Mouse (Mus musculus): ENCODE data around the gene Hist1h3e. TPM values are rescaled to one million over a fixed set of nuclear protein-coding genes. Genes with fewer than 3 reads are reported as not detected.
"Not testable (repeated sequence)": the region's sequence is repeated elsewhere in the genome, so short reads cannot be mapped to it uniquely, and the experiment has no call there.

Gene Hist1h3e
- 2.7 and 4.4 TPM in 2 replicates for polyA plus RNA-seq (2015; fragmentation: Nextera tagmentation; extraction: Ambion mirVana)

DNA sequence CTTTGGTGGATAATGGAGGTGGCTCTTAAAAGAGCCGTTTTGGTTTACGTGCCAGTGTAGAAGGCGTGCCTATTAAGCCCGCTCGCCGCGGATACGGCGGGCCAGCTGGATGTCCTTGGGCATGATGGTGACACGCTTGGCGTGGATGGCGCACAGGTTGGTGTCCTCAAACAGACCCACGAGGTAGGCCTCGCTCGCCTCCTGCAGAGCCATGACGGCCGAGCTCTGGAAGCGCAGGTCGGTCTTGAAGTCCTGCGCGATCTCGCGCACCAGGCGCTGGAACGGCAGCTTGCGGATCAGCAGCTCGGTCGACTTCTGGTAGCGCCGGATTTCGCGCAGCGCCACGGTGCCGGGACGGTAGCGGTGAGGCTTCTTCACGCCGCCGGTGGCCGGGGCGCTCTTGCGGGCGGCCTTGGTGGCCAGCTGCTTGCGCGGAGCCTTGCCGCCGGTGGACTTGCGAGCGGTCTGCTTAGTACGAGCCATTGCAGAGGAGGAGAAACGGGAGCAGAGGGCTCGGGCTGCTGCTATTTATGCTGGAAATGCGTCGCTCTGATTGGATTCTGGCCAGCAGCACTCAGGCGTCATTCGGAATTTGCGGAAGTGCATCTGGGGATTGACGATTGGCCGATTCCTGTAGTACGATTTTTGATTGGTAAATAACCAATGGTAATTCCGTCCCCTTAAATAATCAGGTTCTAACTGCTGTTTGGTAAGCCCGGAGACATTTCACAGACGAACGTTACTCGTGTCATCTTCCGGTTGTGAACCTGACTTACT lies at the start of gene Hist1h3e:
Gene Hist1h3e (minus strand): TSS at position 487 of the 777 bp plus-strand sequence.
- Histone ChIP-seq H3K4me1 (replicated peaks) (peaks cover 40% of the 10 kb centered on the region), H3K4me3 (replicated peaks) (peak within 1 kb of the TSS; percentile 54), H3K27ac (replicated peaks) (peak within 1 kb of the TSS; percentile 98), H3K9ac (peak within 1 kb of the TSS; percentile 61), H3K4me2 (peak within 1 kb of the TSS; percentile 82)
- WGBS (ENCODE audit: insufficient replicate concordance) = under 1% methylated on average over 52 of the region's 67 CpGs
- H3K27me3 ChIP-seq; H3K36me3 ChIP-seq (replicated peaks); H3K9me3 ChIP-seq (replicated peaks): not testable (repeated sequence)
- peak; percentile 93 for ATAC-seq (ENCODE audit: insufficient read depth)

DNA sequence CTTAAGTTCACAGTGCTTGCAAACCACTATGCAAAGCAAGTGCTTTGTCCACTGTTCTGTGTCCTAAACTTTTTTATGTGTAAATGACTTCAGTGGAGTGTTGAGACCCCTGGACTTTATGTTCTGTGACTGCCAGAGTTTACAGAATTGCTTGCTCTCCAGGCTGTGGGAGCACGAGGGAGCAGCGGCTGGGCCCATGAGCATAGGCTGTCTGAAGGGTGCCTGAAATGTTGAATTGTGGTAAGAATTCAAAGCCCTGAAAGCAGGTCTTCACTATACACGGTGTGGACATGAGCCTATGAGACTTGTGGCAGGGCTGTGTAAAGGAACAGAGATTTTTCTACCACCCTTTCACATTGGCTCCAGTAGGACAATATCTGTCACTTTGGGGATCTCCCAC lies 49.5 kb upstream of the Hist1h3e start:
- Histone ChIP-seq H3K4me2 (no peak overlapping the region), H3K4me3 (replicated peaks) (no peak overlapping the region), H3K36me3 (replicated peaks) (peaks cover 11% of the 10 kb centered on the region), H3K9me3 (replicated peaks) (no peaks in the 10 kb centered on the region), H3K4me1 (replicated peaks) (peaks cover 24% of the 10 kb centered on the region), H3K27me3 (no peaks in the 10 kb centered on the region), H3K27ac (replicated peaks) (no peak overlapping the region), H3K9ac (no peak overlapping the region)
- 88% methylated on average over 3 of the region's 3 CpGs for WGBS (ENCODE audit: insufficient replicate concordance)
- no peak for ATAC-seq (ENCODE audit: insufficient read depth)

- peaks cover 11% of the 10 kb centered on the region for H3K36me3 ChIP-seq (replicated peaks)
- no peak overlapping the region for H3K4me2 ChIP-seq
- no peaks in the 10 kb centered on the region for H3K9me3 ChIP-seq (replicated peaks)
- no peak overlapping the region for H3K9ac ChIP-seq
- 44% methylated on average over 2 of the region's 2 CpGs for WGBS (ENCODE audit: insufficient replicate concordance)
- H3K27me3 ChIP-seq = no peaks in the 10 kb centered on the region
- peaks cover 25% of the 10 kb centered on the region for H3K4me1 ChIP-seq (replicated peaks)
- ATAC-seq (ENCODE audit: insufficient read depth) = no peak
- 0 out of 2 replicates have a peak overlapping the region, but pooled peaks have one; percentile 94 for H3K27ac ChIP-seq (replicated peaks)
- no peak overlapping the region for H3K4me3 ChIP-seq (replicated peaks)
These were observed 48.2 kb upstream of the Hist1h3e start for GRCm38 (mm10) chr13:23610393-23610792.

DNA sequence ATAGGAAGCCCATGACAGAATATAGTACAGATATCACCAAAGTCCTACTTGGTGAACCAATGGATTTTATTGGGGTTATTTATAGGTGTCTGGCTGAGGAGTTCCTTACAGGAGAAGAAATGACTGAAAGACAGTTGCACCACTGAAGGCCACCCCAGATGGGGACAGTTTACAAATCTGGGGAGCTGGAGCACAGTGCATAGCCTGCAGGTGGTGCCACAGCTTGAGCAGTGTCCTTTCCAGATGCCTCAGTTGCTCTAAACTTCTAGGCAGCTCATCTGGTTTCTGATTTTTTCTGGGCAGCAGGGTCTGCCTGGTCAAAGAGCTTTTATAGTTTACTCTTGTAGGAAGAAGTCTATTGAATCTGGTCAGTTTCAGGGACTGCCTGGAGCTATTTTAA lies 47.7 kb upstream of the Hist1h3e start:
- Histone ChIP-seq H3K27ac (replicated peaks) (peak overlapping the region; percentile 94), H3K27me3 (no peaks in the 10 kb centered on the region), H3K4me3 (replicated peaks) (no peak overlapping the region), H3K4me1 (replicated peaks) (peaks cover 30% of the 10 kb centered on the region), H3K4me2 (peak overlapping the region; percentile 59), H3K9me3 (replicated peaks) (no peaks in the 10 kb centered on the region), H3K36me3 (replicated peaks) (peaks cover 11% of the 10 kb centered on the region), H3K9ac (peak overlapping the region; percentile 60; the same call in 1 of the 2 replicates)
- ATAC-seq (ENCODE audit: insufficient read depth) = peak; percentile 37; the same call in 1 of the 2 replicates

GRCm38 (mm10) chr13:23609209-23609608 lies 47.0 kb upstream of the Hist1h3e start:
- H3K27me3 ChIP-seq = no peaks in the 10 kb centered on the region
- WGBS (ENCODE audit: insufficient replicate concordance) = 24% methylated on average over 4 of the region's 4 CpGs
- H3K9ac ChIP-seq = peak overlapping the region; percentile 60
- no peak overlapping the region; the same call in 1 of the 2 replicates for H3K4me3 ChIP-seq (replicated peaks)
- peak overlapping the region; percentile 59 for H3K4me2 ChIP-seq
- ATAC-seq (ENCODE audit: insufficient read depth) = peak; percentile 92
- H3K27ac ChIP-seq (replicated peaks) = peak overlapping the region; percentile 94
- peaks cover 33% of the 10 kb centered on the region for H3K4me1 ChIP-seq (replicated peaks)
- peaks cover 11% of the 10 kb centered on the region for H3K36me3 ChIP-seq (replicated peaks)
- no peaks in the 10 kb centered on the region for H3K9me3 ChIP-seq (replicated peaks)

GRCm38 (mm10) chr13:23605052-23605451 lies 42.9 kb upstream of the Hist1h3e start:
- H3K9me3 ChIP-seq (replicated peaks) = no peaks in the 10 kb centered on the region
- H3K4me2 ChIP-seq = no peak overlapping the region
- no peak overlapping the region; the same call in 1 of the 2 replicates for H3K27ac ChIP-seq (replicated peaks)
- H3K4me3 ChIP-seq (replicated peaks) = no peak overlapping the region
- no peak for ATAC-seq (ENCODE audit: insufficient read depth)
- 0 out of 2 replicates have a peak, but pooled peaks cover 3% of the 10 kb centered on the region for H3K36me3 ChIP-seq (replicated peaks)
- H3K9ac ChIP-seq = no peak overlapping the region
- peaks cover 34% of the 10 kb centered on the region for H3K4me1 ChIP-seq (replicated peaks)
- 79% methylated on average over 3 of the region's 3 CpGs for WGBS (ENCODE audit: insufficient replicate concordance)
- H3K27me3 ChIP-seq = no peaks in the 10 kb centered on the region

GRCm38 (mm10) chr13:23604452-23604851 lies 42.3 kb upstream of the Hist1h3e start:
- H3K9me3 ChIP-seq (replicated peaks) = no peaks in the 10 kb centered on the region
- H3K27ac ChIP-seq (replicated peaks) = no peak overlapping the region; the same call in 1 of the 2 replicates
- no peak overlapping the region for H3K9ac ChIP-seq
- H3K4me3 ChIP-seq (replicated peaks) = no peak overlapping the region
- 78% methylated on average over 3 of the region's 3 CpGs for WGBS (ENCODE audit: insufficient replicate concordance)
- H3K4me2 ChIP-seq = no peak overlapping the region
- 0 out of 2 replicates have a peak, but pooled peaks cover 3% of the 10 kb centered on the region for H3K36me3 ChIP-seq (replicated peaks)
- no peaks in the 10 kb centered on the region for H3K27me3 ChIP-seq
- no peak for ATAC-seq (ENCODE audit: insufficient read depth)
- peaks cover 28% of the 10 kb centered on the region for H3K4me1 ChIP-seq (replicated peaks)

DNA sequence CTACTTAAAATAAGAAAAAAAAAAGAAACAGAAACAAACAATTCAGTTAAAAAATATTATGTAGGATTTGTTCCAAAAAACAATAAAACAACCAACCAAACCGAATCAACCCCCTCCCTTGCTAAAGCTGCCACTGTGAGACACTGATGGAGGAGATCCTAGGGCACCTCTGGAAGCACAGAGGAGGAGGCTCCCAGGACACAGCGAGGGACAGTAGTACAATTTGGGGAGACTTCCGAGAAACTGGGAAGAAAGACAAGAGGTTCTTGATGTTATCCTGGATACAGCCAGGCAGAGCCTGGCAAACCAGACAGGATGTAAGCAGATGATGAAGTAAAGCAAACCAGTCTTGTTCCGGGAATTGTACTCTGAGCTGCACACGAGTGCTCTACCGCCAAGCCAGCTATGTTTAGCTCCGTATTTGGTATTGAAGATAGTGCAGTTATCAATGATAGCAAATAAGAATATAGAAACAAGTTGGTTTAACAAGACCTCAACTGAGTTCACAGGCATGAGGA lies 41.1 kb upstream of the Hist1h3e start:
- Histone ChIP-seq H3K27me3 (no peaks in the 10 kb centered on the region), H3K9me3 (replicated peaks) (no peaks in the 10 kb centered on the region), H3K4me2 (no peak overlapping the region), H3K27ac (replicated peaks) (peak overlapping the region; percentile 25; the same call in 1 of the 2 replicates), H3K4me1 (replicated peaks) (peaks cover 17% of the 10 kb centered on the region), H3K36me3 (replicated peaks) (0 out of 2 replicates have a peak, but pooled peaks cover 3% of the 10 kb centered on the region), H3K4me3 (replicated peaks) (no peak overlapping the region), H3K9ac (no peak overlapping the region)
- ATAC-seq (ENCODE audit: insufficient read depth) = no peak
- WGBS (ENCODE audit: insufficient replicate concordance) = 42% methylated on average over 7 of the region's 7 CpGs

DNA sequence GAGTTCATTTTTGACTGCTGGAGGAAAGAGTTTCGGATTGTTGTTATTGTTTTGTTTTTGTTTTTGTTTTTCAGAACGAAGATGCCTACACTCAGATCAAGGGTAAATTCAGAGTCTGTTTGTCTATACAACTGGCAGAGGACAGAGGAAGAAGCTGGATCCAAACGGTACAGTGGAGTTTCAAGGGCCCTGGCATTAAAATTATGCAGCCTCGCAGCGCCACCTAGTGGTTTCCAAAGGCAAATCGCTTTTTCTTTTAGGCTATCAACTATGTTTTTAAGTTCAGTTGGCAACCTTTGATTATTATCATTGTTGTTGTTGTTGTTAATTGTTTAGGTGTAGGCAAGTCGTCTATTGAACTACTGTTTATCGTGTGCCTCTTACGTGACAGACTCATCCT lies 35.8 kb upstream of the Hist1h3e start:
- Histone ChIP-seq H3K36me3 (replicated peaks) (0 out of 2 replicates have a peak, but pooled peaks cover 3% of the 10 kb centered on the region), H3K27ac (replicated peaks) (peak overlapping the region; percentile 88), H3K4me2 (0 out of 2 replicates have a peak overlapping the region, but pooled peaks have one; percentile 21), H3K4me3 (replicated peaks) (no peak overlapping the region), H3K27me3 (no peaks in the 10 kb centered on the region), H3K9ac (peak overlapping the region; percentile 7; the same call in 1 of the 2 replicates), H3K9me3 (replicated peaks) (no peaks in the 10 kb centered on the region), H3K4me1 (replicated peaks) (peaks cover 45% of the 10 kb centered on the region)
- no peak for ATAC-seq (ENCODE audit: insufficient read depth)
- 4% methylated on average over 9 of the region's 9 CpGs for WGBS (ENCODE audit: insufficient replicate concordance)

DNA sequence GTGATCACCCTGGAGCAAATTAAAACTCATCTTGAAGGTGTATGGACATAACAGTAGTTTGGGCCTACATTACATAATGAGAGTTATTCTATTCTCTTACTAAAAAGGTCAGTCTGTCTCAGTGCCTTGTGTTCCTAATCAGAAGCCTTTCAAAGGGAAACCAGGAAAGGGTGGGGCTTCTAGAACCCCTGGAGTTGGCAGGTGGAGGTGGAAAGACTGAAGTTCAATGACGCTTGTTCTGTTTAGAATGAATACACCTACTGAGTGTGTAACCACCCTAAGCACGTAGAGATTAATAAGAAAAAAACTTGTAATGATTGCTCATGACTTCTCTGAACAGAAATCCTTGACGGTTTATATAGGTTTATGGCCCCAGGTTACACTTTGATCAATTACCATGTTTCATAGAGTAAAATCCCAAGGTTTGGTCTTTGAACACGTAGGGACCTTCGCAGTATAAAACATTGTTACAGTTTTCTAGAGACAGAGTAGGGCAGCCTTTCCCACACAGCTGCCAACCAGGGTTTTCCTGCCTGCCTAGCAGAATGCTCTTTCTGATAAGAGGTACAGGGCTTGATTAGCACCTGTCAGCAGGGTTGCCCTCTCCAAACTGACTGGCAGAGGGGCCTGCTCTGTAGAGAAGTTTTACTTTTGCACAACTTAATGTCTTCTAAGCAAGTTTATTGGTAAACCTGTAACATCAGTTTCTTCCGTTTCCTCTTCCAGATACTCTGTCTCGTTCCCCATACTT lies 33.6 kb upstream of the Hist1h3e start:
- H3K27me3 ChIP-seq = no peaks in the 10 kb centered on the region
- 30% methylated on average over 7 of the region's 7 CpGs for WGBS (ENCODE audit: insufficient replicate concordance)
- H3K4me1 ChIP-seq (replicated peaks) = peaks cover 53% of the 10 kb centered on the region
- ATAC-seq (ENCODE audit: insufficient read depth) = peak; percentile 94
- H3K9ac ChIP-seq = peak overlapping the region; percentile 41
- H3K9me3 ChIP-seq (replicated peaks) = no peaks in the 10 kb centered on the region
- peak overlapping the region; percentile 6; the same call in 1 of the 2 replicates for H3K4me3 ChIP-seq (replicated peaks)
- H3K4me2 ChIP-seq = peak overlapping the region; percentile 21
- no peaks in the 10 kb centered on the region for H3K36me3 ChIP-seq (replicated peaks)
- H3K27ac ChIP-seq (replicated peaks) = peak overlapping the region; percentile 88

GRCm38 (mm10) chr13:23595185-23595584 lies 33.0 kb upstream of the Hist1h3e start:
- Histone ChIP-seq H3K4me3 (replicated peaks) (0 out of 2 replicates have a peak overlapping the region, but pooled peaks have one; percentile 6), H3K4me1 (replicated peaks) (peaks cover 53% of the 10 kb centered on the region)

More at GRCm38 (mm10) chr13:23595185-23595584, 33.0 kb upstream of the Hist1h3e start:
- peak overlapping the region; percentile 88 for H3K27ac ChIP-seq (replicated peaks)
- WGBS (ENCODE audit: insufficient replicate concordance) = 16% methylated on average over 2 of the region's 2 CpGs
- ATAC-seq (ENCODE audit: insufficient read depth) = peak; percentile 55
- no peaks in the 10 kb centered on the region for H3K27me3 ChIP-seq
- no peaks in the 10 kb centered on the region for H3K36me3 ChIP-seq (replicated peaks)
- H3K9ac ChIP-seq = peak overlapping the region; percentile 41
- no peaks in the 10 kb centered on the region for H3K9me3 ChIP-seq (replicated peaks)
- peak overlapping the region; percentile 21 for H3K4me2 ChIP-seq

Measured in liver, embryonic 15.5 days (tissue).